Mouse (Mus musculus) right cerebral cortex, adult 2 months (tissue): ENCODE data around the gene Psmg4.
A peak's percentile ranks its signal among the peaks of the same experiment; 100 is the strongest.

ENCODE experiments used
- DNase-seq, 2 experiments: peaks; one replicate each; pipeline ENCODE4 v3.0.0; 2021 to 2022; ENCODE audit warnings: low spot score in 2 of 2

Gene Psmg4

DNA sequence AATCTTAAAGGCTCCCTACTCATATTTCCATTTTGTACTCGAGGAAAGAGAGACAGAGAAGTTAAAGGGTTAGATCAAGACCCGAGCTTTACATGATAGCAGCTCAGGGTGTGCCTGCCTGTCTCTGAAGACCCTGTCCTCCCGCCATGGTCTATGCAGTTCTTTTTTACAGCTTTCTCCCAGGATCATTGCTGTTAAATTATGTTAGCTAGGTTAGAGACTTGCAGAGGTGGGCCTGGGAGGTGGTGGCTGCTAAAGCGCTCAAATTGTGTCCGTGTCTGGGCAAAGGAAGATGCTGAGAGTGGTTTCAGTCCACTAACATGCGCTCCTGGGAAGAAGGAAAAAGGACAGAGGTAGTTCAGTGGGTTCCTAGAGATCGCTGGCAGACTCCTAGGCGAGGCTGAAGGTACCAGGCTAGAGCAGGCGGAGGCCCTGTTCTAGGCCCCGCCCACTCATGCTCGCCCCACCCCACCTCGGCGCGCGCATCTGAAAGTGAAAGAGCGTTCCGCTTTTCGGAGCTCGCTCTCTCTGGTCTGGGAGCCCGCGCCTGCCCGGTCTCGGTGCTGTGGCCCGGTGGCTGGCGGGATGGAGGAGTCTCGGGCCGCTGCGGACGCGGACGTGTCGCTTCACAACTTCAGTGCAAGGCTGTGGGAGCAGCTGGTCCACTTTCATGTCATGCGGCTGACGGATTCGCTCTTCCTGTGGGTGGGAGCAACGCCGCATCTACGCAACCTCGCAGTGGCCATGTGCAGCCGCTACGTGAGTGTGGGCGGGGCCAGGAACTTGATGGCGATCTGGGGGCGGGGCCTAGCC, at the start of gene Psmg4:
Psmg4 (plus strand) TSS at position 474 of the 813 bp plus-strand sequence.
- peak; percentile 92 to 95 for DNase-seq

DNA sequence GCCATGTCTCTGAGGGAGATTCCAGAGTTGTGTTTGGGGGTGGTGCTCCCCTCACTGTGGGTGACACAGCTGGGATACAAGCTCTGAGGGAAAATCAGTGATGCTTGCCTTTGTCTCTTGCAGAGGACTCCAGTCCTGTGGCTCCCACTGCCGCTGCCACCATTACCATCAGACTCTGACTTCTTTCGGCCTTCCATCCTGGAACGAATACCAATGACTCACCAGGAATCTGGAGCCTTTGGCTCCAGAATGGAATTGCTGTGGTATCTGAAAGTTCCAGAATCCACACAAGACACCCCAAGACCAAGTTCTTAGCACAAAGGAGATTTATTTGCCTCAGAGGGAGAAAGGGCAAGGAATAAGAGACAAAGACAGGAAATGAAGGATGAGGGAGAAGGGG, 49.7 kb upstream of the Psmg4 start:
- DNase-seq = no peak

DNA sequence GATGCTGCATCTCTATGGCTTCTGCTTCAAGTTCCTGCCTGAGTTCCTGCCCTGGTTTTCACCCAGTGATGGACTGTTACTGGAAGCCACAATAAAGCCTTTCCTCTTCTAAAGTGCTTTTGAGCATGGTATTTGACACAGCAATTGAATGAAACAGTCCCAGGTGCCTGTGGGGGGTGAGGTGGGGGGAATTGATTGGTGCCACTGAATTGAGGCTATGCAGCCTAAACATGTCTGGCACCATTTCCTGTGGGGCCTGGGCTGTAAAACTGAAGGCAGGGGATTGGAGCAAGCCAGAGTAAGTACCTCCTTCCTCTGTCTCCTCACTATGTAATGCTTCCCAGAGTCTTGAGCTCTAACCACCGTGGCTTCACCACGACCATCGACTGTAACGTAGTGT, 48.1 kb upstream of the Psmg4 start:
- no peak for DNase-seq

DNA sequence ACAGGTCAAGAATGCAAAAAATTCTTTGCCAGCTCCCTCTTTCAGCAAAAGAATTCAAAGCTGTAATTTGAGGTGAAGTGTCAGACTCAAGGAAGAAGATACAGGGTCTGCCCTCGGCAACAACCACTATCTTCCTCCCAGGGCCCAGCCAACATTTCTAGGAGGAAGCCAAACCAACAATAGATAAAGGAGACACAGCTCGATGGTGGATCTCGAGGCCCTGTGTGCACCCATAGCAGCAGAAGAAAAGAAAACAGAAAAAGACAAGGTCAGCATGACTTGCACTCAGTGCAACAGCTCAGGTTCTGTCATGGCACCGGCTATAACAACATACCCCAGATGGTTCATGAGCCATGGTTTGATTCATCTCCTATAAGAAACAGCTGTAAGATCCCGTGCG, 46.3 kb upstream of the Psmg4 start:
- no peak for DNase-seq

DNA sequence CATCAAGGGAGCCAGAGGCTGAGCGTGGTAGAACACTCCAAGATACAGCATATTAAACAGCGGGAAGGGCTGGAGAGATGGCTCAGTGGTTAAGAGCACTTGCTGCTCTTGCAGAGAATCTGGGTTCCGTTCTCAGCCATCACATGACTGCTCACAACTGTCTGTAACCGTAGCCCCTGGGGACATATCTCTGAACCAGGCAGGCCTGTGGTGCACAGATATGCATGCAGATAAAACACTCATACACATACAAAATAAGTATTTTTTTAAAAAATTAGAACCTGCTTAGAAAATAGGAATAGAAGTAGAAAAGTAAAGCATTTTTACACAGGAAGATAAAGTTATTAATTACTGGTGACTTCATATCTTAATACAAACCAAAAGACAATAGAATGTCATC, 43.9 kb upstream of the Psmg4 start:
- no peak for DNase-seq

DNA sequence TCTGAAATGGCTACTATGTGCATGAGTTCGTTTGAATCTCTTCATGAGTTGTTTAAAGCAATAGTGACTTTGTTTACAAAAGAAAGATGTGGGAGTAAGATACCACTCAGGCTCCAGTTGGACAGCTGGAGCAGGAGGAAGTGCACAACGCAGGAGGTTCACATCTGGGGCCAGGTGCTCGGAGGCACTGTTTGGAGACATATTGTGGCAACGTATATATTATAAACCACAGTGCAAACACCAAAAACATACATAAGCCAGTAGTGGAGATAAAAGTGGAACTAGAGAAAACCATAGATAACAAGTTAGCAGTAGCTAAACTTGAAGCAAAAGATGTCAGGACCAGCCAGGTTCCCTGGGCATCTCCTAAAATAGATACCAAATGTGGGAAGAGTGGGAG, 43.4 kb upstream of the Psmg4 start:
- DNase-seq = no peak

DNA sequence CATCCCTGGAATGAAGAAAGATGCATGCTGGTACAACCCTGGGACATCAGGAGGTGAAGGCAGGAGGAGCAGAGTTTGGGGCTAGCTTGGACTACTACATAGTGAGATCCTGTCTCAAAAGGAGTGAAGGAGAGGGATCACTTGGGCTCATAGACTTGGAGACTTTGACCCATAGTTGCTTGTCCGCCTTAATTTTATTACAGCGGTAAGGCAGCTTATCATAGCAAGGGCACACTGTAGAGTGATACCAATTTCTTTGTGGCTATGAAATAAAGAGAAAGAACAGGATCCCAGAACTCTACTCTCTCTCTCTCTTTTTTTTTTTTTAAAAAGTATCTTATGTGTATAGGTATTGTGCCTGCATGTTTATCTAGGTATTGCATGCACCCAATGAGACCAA, 42.2 kb upstream of the Psmg4 start:
- no peak for DNase-seq

DNA sequence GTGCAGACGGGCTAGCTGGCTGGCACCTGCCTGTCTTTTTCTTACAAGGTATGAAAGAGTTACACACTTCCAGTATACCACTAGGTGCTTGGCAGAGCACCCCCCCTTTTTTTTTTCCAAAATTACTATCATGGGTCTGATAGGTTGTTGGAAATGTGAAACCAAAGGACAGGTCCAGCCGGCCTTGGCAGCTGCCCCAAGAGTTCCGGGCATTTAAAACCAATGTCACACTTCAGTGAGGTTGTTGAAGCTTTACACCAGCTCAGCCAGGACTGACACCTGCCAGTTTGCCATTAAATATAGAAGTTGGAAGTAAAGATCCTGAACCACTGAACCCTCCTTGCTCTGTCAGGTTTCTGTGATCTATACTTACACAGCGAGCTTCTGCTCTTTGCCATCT, 37.1 kb upstream of the Psmg4 start:
- DNase-seq = no peak

DNA sequence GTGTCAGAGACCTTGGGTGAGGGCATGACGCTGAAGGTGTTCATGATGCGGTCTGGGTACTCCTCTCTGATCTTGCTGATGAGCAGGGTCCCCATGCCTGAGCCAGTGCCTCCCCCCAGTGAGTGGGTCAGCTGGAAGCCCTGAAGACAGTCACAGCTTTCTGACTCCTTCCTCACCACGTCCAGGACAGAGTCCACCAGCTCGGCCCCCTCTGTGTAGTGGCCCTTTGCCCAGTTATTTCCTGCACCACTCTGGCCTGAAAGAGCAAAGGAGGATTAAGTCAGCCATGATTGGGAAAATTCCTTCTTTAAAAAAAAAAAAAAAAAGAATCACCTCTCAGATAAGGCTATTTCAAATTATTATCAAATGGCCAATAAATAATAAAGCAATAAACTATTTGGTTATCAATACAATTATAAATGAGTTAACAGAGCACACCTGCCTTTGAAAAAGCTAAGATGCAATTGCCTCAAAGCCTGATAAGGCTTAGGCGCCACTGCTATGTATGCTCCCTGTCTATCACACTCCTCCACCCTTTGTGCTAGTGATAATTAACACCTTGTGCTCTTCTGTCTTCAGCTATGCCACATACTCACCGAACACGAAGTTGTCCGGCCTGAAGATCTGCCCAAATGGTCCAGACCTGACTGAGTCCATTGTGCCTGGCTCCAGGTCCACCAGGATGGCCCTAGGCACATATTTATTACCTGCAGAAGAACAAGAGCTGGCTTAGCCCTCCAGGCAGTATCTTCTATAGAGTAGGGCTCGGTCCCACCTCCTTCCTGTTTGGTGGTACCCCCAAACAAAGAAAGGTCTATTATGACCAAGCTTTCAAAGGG, 34.3 kb upstream of the Psmg4 start:
- DNase-seq = no peak

DNA sequence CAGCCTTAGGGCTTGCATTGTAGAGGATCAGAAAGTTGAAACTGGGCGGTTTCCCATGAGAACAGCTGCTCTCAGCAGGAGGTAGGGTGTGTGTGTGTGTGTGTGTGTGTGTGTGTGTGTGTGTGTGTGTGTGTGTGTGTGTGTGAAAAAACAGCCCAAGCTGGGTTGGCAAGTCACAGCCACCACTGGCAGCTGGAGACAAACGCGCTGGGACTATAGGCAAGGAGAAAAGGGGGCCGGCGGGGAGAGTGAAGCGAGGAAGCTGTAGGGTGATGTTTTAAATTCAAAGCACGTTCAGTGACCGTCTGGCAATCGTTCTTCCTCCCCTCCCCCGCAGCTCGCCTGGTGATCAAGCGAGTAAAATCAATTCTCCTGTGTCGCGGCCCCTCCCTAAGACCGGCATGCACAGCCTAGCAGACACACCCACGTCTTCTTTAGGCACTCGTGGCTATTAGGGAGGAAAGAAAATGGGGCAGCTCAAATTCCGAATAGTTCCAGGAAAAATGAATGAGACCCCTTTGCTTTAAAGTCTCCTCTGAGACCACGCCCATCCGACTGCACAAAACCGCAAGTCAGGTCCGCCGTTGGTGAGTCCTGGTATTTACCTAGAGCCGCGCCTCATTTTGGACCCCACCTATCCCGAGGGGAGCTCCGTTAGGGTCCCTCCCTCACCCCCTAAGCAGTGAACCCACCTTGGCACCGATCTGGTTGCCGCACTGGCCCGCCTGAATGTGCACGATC, 33.1 kb upstream of the Psmg4 start:
- DNase-seq = peak; percentile 70 to 75

DNA sequence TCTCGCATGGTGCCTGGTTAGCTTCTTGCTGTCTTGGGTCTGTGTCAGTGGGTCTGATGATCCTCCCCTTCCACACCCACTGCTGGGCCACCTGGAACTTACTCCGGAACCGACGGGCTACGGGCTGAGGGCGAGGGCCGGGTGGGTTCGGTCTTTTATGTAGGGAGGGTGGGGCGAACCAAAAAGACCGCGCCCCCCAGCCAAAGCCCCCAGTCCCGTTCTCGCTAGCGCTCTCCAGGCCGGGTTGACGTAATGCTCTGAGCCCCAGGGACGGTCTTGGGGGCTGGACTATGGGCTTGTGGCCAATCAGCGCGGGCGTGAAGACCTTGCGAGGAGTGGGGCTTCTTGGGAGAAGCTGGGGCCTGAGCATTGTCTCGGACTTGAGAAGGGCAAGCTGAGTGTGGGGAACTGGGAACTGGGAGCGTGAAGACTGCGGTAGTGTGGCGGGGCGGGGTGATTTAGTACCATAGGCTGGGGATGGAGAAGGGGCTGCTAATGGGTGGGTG, 32.5 kb upstream of the Psmg4 start, which contains the start of gene Tubb2b:
Tubb2b (minus strand) TSS at position 241 of the 506 bp plus-strand sequence.
- DNase-seq = peak; percentile 65 to 66

DNA sequence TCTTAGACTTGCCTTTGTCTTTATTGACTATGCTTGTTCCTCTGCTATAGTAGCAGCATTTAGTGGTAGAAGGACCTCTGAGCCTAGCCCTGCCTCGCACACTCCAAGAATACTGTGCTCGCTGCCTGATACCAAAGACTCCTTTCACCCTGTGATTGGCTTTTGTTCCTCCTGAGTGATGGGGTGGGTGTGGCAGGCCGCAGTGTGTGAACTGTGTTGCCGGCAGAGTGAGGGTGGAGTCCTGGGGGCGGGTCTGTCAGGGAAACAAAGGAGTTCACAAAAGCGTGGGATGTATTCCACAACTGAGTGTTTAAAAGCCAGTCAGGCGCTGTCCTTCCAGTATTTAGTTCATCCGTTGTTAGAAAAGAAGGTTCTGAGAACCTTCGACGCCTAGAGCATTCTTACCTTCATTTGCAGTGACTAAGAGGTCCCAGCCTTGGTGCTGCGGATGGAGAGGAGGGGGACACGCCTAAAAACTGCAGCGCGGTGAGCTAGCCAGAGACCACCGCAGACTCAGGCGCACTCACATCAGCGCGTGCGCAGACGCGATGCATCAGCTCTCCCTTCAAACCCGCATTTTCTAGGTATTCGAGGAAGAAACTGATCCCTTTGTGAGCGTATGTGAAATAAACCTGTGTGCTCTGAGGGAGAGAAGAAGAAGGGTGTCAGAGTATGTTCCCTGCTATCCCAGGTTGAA, 31.6 kb upstream of the Psmg4 start:
- DNase-seq = peak in 1 of 2 experiments; percentile 47

DNA sequence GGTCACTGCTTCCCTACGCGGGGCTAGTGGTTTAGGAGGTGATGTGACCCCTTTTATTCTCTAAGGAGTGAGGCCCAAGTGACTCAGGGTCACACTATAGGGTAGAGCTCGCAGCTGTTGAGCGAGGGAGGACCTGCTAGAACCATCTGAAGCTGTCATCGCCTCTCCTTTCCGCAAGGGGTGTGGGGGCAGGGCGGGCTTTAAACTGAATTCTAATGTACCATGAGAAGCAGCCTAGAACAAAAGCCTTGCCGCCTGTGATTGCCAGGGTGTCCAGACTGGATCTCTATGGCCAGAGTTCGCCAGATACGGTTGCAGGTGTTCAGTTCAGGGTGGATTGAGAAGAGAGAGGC, 31.1 kb upstream of the Psmg4 start:
- DNase-seq = peak in 1 of 2 experiments; percentile 68

DNA sequence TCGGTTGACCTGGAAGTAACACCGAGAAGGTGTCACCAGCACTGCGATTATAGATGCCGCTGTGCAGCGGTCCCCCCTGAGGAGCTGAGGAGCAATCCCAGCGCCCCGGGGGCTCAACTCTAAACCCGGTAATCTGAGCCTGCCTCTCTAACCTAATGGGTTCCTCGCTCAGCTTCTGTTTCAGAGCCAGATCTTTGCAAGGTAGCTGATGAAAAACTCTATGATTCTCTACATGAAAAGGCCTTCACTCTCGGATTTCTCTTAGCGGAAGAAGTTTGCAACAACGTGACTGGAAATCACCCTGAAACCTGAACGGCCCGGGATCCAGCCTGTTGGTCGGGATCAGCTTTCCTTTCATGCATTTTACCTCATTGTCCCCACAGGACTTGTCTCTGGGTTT, 30.5 kb upstream of the Psmg4 start:
- DNase-seq = no peak

DNA sequence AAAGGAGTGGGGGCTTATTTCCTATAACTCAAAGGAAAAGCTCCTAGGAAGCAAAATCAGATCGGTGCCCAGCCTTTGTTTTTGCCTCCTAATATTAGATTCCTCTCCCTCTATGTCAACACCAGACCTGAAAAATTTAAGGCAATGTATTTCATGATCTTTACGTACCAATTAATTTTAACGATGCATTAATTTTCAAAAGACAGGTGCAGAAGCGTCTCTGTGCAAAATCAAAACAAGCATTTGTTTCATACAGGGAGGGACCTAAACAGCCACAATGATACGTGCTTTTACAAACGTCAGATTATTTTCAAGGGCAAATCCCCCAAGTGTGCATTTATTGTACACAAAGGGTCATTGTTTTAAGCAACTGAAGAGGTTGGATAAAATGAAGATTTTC, 29.9 kb upstream of the Psmg4 start:
- no peak for DNase-seq

DNA sequence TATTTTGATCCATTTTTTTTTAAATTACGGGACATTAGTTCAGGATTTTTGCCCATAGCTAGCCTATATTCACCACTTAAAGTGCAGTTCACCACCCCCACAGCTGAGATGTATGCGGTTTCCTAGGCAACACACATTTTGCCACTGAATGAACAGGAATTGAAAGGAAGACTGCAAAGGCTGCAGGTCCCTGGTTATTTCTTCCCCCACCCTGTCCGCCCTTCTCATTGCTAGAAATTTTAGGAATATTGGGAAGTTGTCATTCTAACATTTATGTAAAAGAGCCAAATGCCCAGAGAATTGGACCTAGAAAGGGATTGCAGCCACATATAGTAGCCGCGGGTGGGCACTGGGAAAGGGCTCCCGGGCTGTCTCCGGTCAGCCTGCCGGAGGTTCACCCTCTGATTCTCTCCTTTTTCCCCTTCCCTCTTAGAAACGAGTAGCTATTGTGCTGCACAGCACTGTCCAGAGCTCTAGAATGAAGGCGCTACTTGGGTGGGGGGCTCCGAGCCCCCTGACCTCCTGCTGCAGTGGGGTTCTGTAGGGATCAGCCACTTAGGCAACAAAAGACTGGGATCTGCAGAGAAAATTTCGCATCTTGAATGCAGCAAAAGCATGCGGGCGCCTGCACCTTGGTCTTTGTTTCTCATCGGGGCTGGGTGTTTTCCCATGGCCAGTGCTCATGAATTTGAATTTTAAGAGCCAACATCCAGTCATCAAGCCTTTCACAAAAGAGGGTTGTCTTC, 29.3 kb upstream of the Psmg4 start:
- DNase-seq = no peak

DNA sequence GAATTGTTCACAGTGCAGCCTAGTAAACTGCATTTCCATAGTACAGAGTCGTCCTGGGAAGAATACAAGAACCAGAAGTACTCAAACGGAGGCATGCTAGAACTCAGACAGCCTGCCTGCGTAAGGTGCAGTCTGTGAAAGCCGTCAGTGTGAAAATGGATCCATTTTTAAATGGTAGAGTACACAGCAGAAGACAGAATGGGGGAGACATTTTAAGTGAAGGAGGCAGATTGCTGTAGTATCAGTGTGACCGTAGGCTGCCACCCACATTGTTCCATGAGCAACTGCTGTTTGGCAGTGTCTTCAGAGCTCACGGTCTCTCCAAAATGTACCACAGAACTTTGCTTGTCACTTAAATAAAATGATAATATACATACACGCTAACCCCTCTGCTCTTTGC, 28.5 kb upstream of the Psmg4 start:
- DNase-seq = peak; percentile 70 to 79

DNA sequence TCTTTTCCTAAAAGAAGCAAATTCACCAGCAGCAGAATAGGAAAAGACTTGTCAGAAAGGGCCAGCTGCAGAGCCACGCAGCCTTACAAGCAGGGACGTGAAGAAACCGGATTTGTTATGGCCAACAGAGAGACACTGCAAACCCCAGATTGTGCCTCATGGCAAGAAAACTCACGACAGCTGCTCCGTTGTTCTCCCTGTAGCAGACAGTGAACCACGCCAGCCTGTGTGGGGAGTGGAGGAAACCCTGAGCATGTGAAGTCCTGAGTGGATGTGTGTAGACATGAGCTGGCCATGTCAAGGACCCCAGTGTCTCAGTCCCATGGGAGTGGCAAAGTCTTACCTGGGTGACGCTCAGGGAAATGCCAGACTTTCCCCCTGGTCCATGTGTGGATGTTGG, 26.2 kb upstream of the Psmg4 start:
- DNase-seq = peak in 1 of 2 experiments; percentile 66

DNA sequence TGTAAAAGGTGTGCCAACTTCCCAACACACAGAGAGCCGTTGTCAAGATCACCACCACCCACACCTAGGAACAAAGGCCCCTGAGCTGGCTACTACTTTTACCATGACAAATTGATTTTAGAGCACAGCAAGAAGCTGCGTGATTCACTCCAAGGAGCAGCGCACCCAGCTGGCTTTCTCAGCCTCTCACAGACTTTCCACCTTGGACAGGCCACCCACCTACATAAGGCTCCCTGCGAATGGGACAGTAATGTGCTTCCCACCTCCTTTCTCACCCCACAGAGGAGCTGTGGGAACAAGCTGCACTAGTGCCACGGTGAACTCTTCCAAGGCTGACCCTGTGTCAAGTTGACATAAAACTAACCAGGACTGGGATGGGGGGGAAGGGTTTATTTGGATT, 19.4 kb upstream of the Psmg4 start:
- no peak for DNase-seq

DNA sequence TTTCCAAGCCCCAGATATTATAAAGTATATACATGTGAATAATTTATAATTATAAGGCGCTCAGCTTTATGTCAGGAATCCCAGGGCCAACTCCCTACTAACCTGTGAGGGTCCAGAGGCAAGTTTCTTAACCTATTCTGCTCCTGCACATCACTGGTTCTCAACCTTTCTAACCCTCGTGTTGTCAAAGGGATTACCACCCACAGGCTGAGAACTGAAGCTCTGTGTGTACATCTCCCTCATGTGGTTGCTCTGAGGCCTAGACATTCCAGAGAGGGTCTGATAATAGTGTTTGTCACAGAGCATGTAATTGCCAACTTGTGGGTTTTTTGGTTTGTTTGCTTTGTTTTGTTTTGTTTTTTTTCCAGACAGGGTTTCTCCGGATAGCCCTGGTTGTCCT, 15.8 kb upstream of the Psmg4 start:
- DNase-seq = peak in 1 of 2 experiments; percentile 1

DNA sequence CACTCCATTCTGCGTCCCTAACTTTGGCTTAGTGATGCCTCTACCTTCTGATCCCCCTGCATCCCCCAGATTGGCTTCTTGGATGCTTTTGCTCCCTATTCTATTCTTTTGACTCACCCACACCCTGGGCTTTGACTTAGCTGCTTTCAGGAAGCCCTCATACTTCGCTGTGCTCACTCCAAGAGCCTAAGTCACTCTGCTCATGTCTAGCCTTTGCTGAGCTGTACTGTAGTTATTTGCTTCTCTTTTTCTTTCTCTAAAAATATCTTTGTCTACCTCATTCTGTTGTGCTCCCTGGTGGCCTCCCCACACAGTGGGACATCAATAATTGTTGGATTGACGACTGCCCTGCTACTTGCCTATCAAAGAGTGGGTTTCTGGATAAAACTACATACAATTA, 14.6 kb upstream of the Psmg4 start:
- DNase-seq = no peak
